Mouse (Mus musculus) kidney, postnatal 14 days (tissue): ENCODE data around the gene Mettl13.
A peak's percentile ranks its signal among the peaks of the same experiment; 100 is the strongest.

Source experiments
- DNase-seq: peaks from one replicate; pipeline ENCODE4 v3.0.0; 2022; ENCODE audit warnings: mixed read lengths

Mettl13 gene

DNA sequence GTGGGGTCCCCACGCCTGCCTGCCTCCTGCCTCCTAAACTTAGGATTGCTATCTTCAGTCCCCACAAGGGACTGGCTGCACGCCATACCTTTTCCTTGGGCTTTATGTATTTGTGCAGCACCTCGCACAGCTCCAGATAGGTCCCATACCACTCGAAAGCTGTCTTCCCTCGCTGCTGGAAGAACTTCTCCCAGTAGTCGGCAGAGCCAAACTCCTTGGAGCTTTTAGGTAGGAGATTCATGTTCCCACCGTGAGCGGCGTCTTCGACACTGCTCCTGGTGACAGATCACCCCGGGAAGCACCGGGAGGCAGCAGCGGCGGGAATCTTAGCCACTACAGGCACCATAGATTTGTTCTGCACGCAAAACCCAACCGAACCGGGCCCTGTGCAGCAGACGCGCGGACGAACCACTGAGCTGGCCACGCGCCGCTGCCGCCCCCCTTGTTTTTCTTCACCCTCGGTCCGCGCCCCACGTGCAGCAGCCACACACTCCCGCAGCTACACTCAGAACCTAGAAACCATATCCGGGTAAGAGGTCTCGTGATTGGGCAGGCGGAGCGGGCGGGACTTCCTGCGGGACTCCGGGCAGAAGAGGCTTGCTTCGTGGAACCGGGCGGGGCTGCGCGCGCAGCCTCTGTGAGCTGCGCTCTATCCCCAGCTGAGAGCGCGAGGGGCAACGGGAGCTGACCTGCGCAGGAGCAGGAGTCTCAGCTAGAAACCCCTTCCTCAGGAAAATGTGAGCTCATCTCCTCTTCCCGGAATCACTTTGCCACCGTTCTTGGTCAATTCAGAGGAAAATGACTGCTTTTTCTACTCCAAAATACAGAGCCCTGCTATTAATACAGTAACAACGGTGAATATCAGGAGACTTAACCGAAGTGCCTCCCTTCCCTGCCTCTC is at the start of gene Mettl13:
Mettl13 (minus strand) TSS at position 536 of the 901 bp plus-strand sequence.
- DNase-seq, result peak; percentile 93

DNA sequence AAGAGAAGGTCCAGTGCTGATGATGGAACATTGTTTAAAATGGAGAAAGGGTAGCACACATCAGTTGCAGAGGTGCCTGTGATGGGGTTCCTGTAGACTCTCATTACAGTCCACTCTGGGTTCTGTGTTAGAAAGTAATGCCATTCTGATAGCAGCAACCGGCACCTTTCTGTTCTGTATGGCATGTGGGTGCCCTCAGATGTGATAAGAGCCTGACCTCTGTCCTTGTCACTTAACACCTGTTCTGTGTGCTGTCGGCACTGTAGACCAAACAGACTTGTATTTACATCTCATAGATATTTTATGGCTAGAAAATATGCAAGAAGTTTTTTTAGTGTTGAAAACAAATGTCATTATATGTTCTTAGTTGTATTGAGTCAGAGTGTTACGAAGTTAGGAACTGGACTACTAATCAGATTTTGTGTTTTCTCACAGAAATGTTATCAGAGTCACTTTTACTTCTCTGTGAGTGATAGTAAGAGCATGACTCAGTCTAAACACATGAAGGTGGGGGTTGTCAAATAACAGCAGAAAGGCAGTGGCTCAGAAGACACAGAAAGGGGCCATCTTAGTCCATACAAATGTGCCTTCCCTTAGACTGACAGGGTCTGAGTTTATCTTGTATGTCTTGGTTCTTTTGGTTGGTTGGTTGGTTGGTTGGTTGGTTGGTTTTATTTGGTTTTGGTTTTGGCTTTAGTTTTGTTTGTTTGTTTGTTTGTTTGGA is 49.2 kb upstream of the Mettl13 start:
- no peak for DNase-seq

DNA sequence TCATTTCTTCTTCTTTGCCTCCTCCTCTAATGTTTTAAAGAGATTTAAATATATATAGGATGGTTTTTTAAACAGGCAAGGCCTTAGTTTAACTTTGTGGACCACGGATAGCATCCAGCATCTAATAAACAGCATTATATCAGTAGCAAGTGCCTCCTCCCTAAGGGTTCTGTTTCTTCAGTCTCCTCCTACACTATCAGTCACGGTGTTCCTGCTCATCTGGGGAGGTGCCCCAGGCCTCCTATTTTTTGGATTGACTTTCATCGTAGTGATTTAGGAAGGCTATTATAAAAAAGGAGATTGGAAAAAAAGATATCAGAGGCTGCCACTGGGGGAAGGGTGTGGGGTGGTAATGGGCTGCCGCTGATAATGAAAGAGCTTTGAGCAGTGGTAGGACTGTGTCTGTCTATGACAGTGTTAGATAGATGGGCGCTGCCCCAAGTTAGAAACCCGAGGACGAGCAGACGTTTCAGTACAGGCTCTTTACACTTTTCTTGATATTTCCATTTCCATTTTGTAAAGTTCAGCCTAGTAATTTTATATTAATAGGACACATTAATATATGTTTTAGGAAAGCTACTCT is 42.2 kb upstream of the Mettl13 start:
- DNase-seq, result no peak

DNA sequence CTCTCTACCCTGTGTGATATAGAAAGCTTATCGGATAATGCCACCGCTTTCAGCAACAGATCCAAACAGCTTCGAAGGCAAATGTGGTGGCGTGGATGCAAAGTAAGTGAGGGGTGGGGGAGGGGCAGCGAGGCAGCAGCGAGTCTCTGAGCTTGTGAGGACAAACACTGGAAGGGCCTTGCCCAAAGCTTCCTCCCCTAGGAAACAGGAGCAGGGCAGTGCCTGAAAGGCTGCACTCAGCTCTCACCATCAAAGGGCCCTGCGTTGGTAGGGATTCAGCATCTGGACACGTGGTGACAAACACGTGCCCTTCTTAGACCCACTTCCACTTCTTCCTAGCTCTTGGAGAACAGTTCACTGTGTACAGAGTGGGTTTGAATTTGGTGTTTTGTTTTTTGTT is 41.1 kb upstream of the Mettl13 start:
- no peak for DNase-seq

DNA sequence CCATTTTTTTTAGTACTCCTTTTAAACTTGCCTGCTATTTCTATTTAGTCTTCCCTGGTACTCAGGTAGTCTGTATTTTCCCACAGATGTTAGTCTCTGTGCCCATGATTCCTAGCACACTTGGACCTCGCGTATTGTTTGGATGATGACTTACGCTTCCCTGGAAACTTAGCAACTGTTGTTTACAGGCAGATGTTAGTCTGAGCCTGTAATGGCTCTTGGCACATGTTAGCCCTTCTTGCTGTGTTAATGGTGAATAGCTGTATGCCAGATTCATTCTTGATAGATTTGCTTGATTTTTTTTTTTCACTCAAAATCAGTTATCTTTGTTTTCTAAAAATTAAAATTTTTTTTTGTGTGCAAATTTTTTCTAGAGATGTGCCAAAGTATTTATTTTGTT is 40.3 kb upstream of the Mettl13 start:
- DNase-seq, result no peak

DNA sequence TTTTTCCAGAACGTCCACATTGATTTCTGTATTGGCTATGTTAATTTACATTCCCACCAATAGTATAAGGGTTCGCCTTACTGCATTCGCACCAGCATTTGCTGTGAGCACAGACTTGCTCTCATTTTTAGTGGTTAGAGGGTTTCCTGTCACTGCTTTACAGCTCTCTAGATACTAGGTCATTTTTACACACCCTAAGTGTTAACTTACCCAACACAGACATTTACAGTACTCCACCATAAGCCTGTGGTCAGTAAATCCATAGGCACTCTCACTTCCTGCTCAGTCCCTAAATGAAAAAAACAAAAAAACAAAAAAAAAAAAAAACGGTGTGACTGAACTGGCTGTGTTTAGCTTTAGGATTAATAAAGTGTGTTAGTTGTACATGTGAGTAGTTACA is 37.9 kb upstream of the Mettl13 start:
- no peak for DNase-seq

DNA sequence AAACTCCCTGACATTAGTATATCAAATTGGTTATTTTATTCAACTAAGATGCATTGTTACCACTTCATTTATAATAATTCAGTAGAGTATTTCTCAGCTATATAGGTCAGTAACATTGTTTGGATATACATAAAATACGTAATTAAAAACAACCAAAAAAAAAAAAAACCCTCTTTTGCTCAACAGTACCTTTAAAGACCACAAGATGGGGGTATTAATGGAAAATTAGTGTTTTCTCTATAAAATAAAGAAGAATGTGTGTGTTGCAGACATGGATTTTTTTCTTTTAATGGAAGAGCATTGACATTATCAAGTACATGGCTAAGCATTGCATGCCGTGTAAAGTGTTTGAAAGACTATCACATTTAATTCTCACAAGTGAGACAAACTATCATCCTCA is 34.5 kb upstream of the Mettl13 start:
- no peak for DNase-seq

DNA sequence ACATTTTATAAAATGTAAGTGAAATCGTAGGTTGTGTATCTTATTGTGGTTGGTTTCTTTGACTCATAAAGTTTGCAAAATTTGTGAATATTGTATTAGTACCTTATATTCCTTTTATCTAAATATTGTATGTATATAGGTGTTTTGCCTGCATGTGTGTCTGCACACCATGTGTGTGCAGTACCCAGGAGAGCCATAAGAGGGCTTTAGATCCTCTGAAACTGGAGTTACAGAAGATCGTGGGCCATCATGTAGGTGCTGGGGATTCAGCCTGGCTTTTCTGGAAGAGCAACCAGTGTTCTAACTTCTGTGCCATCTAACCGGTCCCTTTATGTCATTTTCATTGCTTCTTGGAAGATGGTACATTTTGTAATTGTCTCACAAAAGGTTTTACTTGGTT is 26.7 kb upstream of the Mettl13 start:
- DNase-seq, result no peak

DNA sequence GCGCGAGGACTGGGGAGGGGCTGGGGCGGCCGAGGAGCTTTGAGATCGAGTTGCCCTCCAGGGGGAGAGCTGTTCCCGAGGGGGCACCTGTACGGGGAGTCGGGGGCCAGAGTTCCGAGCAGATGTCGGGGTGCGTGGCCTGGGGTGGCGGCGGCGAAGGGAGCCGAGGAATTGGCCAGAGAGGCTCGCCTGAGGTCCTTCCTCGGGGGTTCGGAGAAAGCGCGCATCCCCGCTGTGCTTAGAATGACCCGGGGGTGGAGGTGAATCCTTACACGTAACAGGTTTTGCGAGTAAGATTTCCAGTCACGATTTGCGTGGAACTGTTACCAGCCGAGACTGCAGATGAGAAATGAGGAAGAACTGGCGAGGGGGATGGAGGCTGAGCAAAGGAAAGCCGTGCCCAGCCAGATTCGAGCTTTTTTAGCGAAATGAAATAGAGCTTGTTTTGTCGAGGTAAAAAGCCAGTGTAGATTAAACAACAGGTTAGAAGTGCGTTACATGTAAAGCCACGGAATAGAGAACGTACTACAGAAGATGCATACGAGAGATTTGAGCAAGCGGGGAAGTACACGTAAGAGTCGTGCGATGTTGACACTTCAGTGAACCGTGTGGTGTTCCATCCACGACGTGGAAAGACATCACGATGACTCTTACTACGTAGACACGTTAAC is 22.7 kb upstream of the Mettl13 start:
- DNase-seq, result peak; percentile 32

DNA sequence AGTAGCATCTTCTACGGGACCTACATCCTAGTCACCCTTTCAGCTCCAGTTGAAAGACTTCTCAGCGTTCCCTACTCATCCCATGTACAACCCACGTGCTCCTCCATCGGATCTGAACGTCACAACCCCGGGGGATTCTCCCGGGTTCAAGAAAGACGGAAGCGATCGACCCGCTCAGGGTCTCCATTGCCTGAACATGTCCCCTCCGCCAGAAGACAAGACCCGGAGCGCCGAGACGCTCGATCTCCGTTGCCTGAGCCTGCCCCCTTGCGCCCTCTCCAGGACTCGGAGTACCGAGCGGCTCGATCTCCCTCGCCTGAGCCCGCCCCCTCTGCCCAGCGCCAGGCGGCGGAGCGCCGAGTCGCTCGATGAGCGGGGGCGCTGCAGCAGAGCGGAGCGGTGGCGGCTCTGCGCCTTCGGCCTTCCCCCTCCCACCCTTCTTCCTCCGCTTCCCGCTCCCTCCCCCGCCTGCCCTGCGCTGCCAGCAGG is 22.0 kb upstream of the Mettl13 start, which contains the start of gene Vamp4:
Vamp4 (plus strand) TSS at position 256 of the 489 bp plus-strand sequence.
- peak; percentile 95 for DNase-seq

DNA sequence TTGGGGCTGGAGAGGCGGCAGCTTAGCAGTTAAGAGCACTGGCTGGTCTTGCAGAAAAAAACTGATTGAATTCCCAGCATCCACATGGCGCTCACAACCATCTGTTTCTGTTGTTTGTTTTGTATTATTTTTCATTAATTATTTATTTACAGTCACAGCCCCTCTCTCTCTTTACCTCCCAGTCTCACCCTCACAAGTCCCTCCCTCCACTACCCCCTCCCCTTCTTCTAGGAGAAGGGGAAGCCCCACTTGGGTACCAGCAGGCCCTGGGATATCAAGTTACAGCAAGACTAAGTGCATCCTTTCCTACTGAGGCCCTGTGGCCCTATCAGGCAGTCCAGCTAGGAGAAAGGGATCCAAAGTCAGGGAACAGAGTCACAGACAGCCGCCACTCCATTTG is 19.0 kb upstream of the Mettl13 start:
- DNase-seq, result no peak

DNA sequence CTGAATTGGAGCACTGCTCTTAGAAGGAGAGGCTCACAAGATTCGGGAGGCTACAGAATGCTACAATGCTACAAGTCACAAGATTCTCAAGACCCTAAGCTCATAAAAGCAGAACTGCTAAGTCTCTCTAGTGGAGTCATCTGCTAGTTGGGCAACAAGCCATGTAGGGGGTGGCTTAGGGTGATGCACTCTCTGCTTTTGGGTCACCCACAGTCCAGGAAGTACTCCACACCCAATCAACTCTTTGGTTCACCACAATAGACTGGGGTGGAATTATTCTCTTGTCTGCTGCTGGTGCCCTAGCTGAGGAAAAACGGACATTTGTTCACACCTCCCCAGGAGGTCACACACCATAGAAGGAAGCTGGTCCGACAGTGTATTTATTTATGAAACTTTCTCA is 16.6 kb upstream of the Mettl13 start:
- peak; percentile 24 for DNase-seq

DNA sequence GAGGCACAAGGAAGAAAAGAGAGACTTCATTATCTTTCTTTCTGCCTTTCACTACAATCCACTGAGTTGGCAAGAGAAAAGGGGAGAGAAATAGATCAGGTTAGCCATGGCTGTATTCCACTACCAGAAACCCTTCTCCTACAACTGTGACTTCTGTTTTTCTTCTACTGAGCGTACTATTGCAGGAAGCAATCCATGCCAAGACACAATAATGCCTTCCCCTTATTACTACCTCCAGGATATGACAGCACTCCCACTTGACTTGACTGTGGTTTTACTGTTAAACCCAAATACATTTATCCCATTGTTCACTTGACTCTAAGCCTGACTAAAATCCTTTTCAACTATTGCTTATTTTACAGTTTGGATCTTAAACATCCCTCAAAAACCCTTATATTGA is 14.9 kb upstream of the Mettl13 start:
- DNase-seq, result no peak

DNA sequence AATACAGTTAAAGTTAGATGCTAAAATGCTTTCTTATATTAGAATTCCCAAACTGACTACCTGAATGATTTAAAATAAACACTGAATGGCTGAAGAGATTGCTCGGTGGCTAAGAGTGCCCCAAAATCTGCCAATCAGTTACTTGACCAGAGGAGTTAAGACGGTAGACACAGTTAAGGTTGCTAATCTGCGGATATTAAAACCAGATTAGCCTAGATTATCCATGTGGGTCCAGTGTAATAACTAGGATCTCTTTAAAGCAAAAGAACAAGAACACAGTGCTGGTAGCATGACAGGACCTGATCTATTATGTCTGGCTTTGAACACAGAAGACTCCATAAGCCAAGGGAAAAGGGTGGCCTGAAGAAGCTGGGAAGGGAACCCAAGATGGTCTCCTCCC is 5.8 kb upstream of the Mettl13 start:
- DNase-seq, result no peak

DNA sequence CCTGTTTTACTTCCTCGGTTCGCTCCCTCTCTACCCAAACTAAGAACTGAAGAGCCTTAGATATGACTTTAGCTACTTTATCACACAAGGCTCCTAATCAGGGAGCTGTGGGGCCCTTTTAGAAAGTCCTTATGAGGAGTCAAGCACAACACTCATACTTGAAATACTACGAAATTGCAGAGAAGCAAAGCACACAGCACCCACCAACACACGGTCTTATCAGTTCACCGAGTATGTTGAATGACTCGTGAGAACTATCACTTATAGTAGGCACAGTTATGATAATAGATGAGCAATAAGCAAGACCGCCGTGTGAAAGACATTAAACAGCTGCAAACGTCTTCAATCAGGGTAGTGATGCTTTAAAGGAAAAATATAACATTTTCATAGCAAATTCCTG is 4.6 kb upstream of the Mettl13 start:
- no peak for DNase-seq

DNA sequence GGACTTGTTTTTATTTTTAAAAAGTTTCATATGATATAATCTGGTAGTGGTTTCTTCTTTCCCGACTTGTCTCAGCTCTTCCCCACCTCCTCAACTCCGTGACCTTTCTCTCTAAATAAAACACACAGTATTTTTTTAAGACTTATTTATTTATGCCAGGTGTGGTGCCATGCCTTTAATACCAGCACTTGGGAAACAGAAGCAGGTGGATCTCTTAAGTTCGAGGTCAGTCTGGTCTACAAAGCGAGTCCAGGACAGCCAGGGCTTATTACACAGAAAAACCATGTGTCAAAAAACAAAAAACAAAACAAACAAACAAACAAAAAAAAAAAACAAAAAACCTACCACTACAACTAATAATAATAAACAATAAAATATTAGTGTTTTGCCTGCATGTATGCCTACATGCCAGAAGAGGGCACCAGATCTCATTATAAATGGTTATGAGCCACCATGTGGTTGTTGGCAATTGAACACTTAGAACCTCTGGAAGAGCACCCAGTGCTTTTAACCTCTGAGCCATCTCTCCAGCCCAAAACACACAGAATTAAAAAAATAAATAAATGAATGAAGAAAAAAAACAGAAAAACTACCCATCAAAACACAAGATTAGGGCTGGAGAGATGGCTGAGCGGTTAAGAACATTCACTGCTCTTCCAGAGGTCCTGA is 1.4 kb upstream of the Mettl13 start:
- peak; percentile 10 for DNase-seq

DNA sequence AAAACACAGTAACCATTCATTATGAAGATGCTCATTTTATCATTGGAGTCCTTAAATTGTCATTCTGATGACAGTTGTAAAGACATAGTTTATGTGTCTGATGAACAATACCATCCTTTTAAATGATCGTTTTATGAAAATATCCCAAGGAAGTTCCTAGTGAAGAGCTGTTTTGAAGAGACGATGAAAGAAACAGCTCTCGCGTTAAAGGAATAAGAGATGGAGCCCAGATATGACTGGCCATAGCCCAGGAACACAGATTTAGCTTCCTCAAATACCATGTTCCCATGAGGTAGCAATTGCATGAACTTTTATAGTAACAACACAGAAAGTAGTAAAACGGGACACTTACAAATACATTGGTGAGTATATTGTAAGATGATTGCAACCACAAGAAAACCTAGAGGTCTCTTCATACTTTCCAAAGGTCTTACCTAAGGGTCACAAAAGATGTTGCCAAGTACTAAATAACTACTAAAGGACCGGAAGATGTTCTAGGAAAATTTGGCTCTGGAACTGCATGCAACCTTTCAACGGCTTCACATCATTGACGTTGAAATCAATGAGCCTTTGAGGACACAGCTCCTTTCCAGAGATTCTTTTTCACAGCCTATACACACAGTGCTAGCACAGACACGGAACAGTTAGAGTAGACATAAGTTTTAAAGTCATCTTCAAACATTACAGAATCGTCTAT is 714 bp upstream of the Mettl13 start:
- no peak for DNase-seq

DNA sequence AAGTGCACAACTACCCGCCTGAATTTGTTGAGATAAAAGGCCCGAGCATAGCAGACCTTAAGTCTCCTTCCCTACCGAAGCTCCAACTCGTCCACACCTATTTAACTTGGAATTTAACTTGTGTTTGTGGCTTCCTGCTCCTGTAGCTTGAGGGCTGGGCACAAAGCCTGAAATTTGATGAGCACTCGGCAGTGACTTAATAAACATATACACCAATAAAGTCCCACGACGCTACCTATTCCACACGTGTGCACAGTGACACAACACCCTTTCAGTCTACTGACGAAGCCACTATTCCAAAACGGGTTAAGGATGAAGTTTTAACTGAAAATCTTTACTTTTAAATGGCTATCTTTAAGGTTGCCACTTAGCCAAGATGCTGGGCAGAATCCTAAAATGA is 744 bp downstream of the Mettl13 start:
- no peak for DNase-seq

DNA sequence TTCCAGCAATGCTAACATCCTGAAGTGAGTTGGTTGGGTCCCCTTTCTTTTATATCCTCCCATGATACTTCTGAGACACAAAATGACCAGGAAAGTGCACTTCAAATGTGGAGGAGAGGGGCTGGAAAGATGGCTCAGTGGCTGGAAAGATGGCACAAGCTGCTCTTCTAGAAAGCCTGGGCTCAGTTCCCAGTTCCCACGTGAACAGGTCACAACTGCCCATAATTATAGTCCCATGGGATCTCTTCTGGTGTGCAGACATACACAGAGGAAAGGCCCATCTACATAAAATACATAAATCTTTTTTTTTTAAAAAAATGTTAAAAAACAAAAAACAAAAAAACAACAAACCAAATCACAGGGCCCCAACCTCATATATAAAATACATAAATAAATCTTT is 5.1 kb downstream of the Mettl13 start:
- DNase-seq, result no peak

DNA sequence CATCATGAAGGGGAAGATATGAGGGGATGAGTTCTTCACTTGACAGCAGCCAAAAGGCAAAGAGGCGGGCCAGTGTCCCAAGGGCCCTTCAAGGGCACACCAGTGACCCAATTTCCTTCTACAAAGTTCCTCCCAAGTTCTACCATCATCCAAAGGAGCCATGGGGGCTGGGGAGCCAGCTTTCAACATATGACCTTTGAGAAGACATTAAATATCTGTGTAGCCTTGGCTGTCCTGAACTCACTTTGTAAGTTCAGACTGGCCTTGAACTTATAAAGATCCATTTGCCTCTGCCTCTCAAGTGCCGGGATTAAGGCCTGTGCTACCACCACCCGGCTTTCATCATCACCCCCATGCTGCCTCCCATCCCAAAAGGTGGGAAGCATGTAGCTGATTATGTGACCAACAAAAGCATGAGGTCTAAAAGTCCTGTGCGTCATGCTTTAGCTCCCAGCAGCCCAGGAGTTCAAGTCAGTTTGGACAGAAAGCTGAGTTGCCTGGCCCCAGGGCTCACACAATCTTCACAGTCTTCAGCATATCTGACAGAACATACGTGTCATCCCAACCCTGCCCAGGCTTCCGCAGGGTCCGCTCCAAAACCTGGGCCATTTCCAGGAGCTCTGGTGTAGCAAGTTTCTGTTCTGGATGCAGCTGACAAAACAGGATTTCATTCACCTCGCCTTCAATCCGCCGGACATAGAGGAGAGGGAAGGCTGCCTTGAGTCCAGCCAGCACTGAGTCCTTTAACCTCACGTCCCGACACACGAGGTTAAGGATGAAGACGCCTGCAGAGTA is 14.4 kb downstream of the Mettl13 start:
- no peak for DNase-seq

DNA sequence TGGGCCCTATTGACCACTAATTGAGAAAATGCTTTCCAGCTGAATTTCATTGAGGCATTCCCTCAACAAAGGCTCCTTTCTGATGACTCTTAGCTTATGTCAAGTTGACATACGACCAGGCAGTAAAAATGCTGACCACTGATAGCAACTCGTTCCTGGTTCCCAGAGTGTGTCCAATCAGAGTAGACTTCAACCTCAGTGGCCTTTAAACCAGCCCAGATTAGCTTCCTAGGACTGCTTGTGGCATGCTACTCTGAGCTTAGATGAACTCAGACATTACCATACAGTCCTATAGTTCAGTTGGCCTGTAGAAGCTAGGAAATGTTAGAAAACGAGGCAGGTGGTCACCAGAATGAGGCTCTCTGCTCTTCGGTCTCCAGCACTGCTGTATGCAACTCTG is 16.0 kb downstream of the Mettl13 start:
- no peak for DNase-seq
